Mouse (Mus musculus) brain, embryonic 14.5 days (tissue): ENCODE data around the gene Cxcr1.

Experiments
- CTCF ChIP-seq: fragments of 200-500 bp; IDR thresholded peaks from 2 replicates; pipeline ENCODE4 v1.5.1; 2012; ENCODE audit warnings: inconsistent platforms, mild to moderate bottlenecking, moderate library complexity, borderline replicate concordance; ENCODE audit not compliant: insufficient read depth, insufficient read length; ENCODE audit errors: extremely low read depth
- POLR2A ChIP-seq: fragments of 200-500 bp; IDR thresholded peaks from 2 replicates; pipeline ENCODE4 v1.6.1; 2012; ENCODE audit warnings: mild to moderate bottlenecking, inconsistent platforms, borderline replicate concordance; ENCODE audit not compliant: poor library complexity, insufficient read depth, insufficient read length, severe bottlenecking; ENCODE audit errors: extremely low read depth

DNA sequence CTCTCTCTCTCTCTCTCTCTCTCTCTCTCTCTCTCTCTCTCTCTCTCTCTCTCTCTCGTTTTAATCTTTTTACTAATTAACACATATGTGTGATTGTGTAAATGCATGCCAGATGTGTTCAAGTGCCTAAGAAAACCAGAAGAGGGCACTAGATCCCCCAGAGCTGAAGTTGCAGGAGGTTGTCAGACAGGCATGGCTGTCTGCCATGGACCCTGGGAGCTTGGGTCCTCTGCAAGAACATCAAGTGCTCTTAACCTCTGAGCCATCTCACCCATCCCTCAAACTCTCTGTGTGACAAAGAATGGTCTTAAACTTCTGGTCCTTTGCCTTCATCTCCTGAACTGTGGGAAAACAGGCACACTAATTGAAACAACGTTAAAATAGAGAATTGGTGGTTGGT, 11.4 kb downstream of the Cxcr1 start:
- TF ChIP-seq CTCF (no peak), POLR2A (no peak)
